Mouse (Mus musculus) heart, embryonic 14.5 days (tissue): ENCODE measurements around the gene Tac4. TPM values are rescaled to one million over a fixed set of nuclear protein-coding genes. Genes with fewer than 3 reads are reported as not detected.
A peak's percentile ranks its signal among the peaks of the same experiment; 100 is the strongest.

Experiments used
- ATAC-seq: fragments of 200-750 bp; cut with Nextera tagmentation; 2 replicates; pipeline ENCODE4 v1.8.0; 2017; ENCODE audit warnings: low read depth, moderate TSS enrichment; ENCODE audit not compliant: insufficient number of reproducible peaks, insufficient read depth, low FRiP score
- H3K27ac ChIP-seq, 2 experiments: fragments of 200-500 bp in 1 of 2; fragments of 300-500 bp in 1 of 2; sonication (generic) in 1 of 2; replicated peaks in 1 of 2; 2 replicates each; pipeline ENCODE4 v1.5.1; 2012 to 2014; ENCODE audit warnings: low read depth in 2 of 2, low read length in 2 of 2, control low read depth in 1 of 2, mild to moderate bottlenecking in 1 of 2, mixed read lengths in 1 of 2; ENCODE audit not compliant: control insufficient read depth in 1 of 2, insufficient read depth in 1 of 2
- H3K27me3 ChIP-seq: fragments of 300-500 bp; sonication (generic); 2 replicates; pipeline ENCODE4 v1.6.1; 2014; ENCODE audit warnings: mild to moderate bottlenecking, low read length, control low read depth; ENCODE audit not compliant: control insufficient read depth, insufficient read depth
- H3K36me3 ChIP-seq: fragments of 300-500 bp; sonication (generic); 2 replicates; pipeline ENCODE4 v1.6.1; 2014; ENCODE audit warnings: mild to moderate bottlenecking, control low read depth, low read length, mixed read lengths; ENCODE audit not compliant: control insufficient read depth, insufficient read depth
- H3K4me1 ChIP-seq, 2 experiments: fragments of 200-500 bp in 1 of 2; fragments of 300-500 bp in 1 of 2; sonication (generic) in 1 of 2; 2 replicates each; pipeline ENCODE4 v1.6.1; 2012 to 2014; ENCODE audit warnings: low read length in 2 of 2, control low read depth in 1 of 2, mixed read lengths in 1 of 2; ENCODE audit not compliant: control insufficient read depth in 2 of 2, insufficient read depth in 2 of 2
- H3K4me2 ChIP-seq: fragments of 300-500 bp; sonication (generic); 2 replicates; pipeline ENCODE4 v1.6.1; 2014; ENCODE audit warnings: mild to moderate bottlenecking, low read length
- H3K4me3 ChIP-seq, 2 experiments: fragments of 200-500 bp in 1 of 2; fragments of 300-500 bp in 1 of 2; sonication (generic) in 1 of 2; 2 replicates each; pipeline ENCODE4 v1.5.1; 2012 to 2014; ENCODE audit warnings: low read length in 2 of 2, mild to moderate bottlenecking in 2 of 2, control low read depth in 1 of 2, low read depth in 1 of 2, moderate library complexity in 1 of 2; ENCODE audit not compliant: control insufficient read depth in 1 of 2, insufficient read depth in 1 of 2
- H3K9ac ChIP-seq: fragments of 300-500 bp; sonication (generic); 2 replicates; pipeline ENCODE4 v1.6.1; 2014; ENCODE audit warnings: mild to moderate bottlenecking, low read length
- H3K9me3 ChIP-seq: fragments of 300-500 bp; sonication (generic); 2 replicates; pipeline ENCODE4 v1.6.1; 2016; ENCODE audit warnings: low read length, control low read depth; ENCODE audit not compliant: control insufficient read depth
- WGBS: fragments of 180-500 bp; shearing (Covaris S2); extraction: QIAGEN DNeasy Blood & Tissue Kit; methylation state at CpG from one replicate; pipeline ENCODE4 v1.1.7; 2014; 5-methylcytosine and 5-hydroxymethylcytosine counted together
- polyA plus RNA-seq: library from polyadenylated mRNA; unstranded; fragments of >200 nt; fragmentation: Nextera tagmentation; extraction: Ambion mirVana; gene quantifications from 2 replicates; pipeline ENCODE4 v1.2.1, GENCODE M21; 2014

The Tac4 gene
- polyA plus RNA-seq, 1 experiment from 2014 or later: not detected

DNA sequence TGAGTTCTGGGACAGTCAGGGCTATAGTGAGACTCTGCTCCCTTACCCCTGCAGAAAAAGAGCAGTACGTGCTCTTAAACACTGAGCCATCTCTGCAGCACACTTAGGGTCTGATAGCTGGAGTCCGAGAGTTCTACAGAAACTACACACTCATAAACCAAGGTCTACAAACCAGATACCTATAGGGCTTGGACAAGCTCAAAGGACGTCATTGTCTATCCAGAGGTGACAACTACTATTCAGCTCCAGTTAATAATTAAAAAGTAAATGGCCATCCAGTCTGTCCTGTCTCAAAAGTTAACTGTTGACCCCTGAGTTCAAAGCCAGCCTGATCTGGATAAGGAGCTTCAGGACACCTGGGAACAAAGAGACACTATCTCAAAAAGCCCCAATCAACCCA lies 40.4 kb downstream of the Tac4 start:
- no peak overlapping the region for H3K9ac ChIP-seq
- no peak overlapping the region for H3K27ac ChIP-seq
- peaks cover 90% of the 10 kb centered on the region for H3K36me3 ChIP-seq
- H3K9me3 ChIP-seq: no peaks in the 10 kb centered on the region
- no peaks in the 10 kb centered on the region for H3K27me3 ChIP-seq
- WGBS: 96% methylated on average over 3 of the region's 3 CpGs
- no peak overlapping the region for H3K4me3 ChIP-seq
- H3K4me2 ChIP-seq: no peak overlapping the region
- ATAC-seq: no peak
- H3K4me1 ChIP-seq: peaks cover 0 to 4% of the 10 kb centered on the region in 2 experiments; a peak in 1 of 4 replicates

DNA sequence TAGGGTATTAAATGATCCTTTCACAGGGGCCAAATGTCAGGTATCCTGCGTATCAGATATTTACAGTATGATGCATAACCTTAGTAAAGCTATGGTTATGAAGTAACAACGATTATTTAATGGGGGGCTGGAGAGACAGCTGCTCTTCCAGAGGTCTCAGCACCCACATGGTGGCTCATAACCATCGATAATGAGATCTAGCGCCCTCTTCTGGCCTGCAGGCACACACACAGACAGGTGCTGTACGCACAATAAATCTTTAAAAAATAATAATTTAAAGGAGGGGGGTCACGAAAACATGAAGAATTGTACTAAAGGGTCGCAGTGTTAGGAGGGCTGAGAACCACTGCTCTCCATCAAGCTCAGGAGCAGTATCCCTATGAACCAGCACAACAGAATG lies 44.3 kb downstream of the Tac4 start:
- peaks cover 53% of the 10 kb centered on the region for H3K36me3 ChIP-seq
- H3K9me3 ChIP-seq: no peaks in the 10 kb centered on the region
- H3K9ac ChIP-seq: no peak overlapping the region
- no peaks in the 10 kb centered on the region for H3K27me3 ChIP-seq
- H3K27ac ChIP-seq: no peak overlapping the region
- H3K4me1 ChIP-seq: peaks cover 0 to 15% of the 10 kb centered on the region in 2 experiments; a peak in 2 of 4 replicates
- 91% methylated on average over 7 of the region's 7 CpGs for WGBS
- H3K4me3 ChIP-seq: no peak overlapping the region
- ATAC-seq: no peak
- no peak overlapping the region for H3K4me2 ChIP-seq

DNA sequence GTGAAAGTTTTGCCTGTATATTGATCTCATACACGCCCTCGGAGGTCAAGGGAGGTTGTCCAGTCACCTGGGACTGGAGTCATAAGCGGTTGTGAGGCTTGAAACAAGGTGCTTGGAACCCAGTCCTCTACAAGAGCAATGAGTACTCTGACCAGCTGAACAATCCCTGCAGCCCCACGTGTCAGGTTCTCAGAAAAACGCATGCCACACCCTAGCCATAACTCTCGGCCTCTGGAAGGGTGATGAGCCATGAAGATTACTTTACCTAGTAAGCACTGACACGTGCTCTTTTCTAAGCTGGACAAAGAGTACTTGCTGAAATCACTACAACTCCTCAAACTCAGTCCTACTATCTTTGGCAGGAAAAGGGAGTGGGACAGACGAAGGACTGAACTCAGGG lies 46.2 kb downstream of the Tac4 start:
- H3K9ac ChIP-seq: no peak overlapping the region
- ATAC-seq: no peak
- 79% methylated on average over 8 of the region's 8 CpGs for WGBS

DNA sequence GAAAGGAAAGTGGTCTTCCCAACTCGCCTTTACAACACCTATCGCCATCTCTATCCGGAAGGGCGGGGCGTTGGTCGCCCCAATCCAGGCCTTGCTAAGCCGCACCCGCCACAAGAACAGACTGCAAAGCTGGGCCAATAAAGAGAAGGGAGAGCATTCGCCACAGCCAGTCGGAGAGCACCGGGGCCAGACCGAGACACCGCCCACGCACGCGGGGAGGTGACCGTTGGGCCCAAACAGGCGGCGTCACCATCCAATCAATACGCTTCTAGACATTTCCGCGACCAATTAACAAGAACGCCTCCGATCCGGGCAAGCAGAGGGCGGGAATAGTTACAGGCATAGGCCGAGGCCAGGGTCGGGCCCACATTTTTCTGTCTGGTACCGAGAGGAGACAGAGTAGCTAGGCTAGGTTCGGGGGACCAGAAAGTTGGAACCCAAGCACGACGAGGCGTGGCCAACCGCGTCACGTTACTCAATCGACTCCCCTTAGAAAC lies 48.2 kb downstream of the Tac4 start:
- H3K9ac ChIP-seq: peak overlapping the region; percentile 99
- WGBS: under 1% methylated on average over 37 of the region's 37 CpGs
- H3K4me2 ChIP-seq: peak overlapping the region; percentile 92
- peaks cover 17% of the 10 kb centered on the region for H3K36me3 ChIP-seq
- peaks cover 4 to 22% of the 10 kb centered on the region in 2 experiments for H3K4me1 ChIP-seq
- H3K27ac ChIP-seq: peak overlapping the region; percentile 96 to 98
- peak; percentile 94 for ATAC-seq
- no peaks in the 10 kb centered on the region for H3K9me3 ChIP-seq
- H3K4me3 ChIP-seq: peak overlapping the region; percentile 84 to 87
- H3K27me3 ChIP-seq: no peaks in the 10 kb centered on the region

More for the DNA sequence above, 46.2 kb downstream of the Tac4 start:
- H3K4me1 ChIP-seq: peaks cover 4 to 26% of the 10 kb centered on the region in 2 experiments
- H3K4me3 ChIP-seq: no peak overlapping the region
- H3K27me3 ChIP-seq: no peaks in the 10 kb centered on the region
- H3K36me3 ChIP-seq: peaks cover 33% of the 10 kb centered on the region
- H3K9me3 ChIP-seq: no peaks in the 10 kb centered on the region
- no peak overlapping the region for H3K4me2 ChIP-seq
- no peak overlapping the region for H3K27ac ChIP-seq

DNA sequence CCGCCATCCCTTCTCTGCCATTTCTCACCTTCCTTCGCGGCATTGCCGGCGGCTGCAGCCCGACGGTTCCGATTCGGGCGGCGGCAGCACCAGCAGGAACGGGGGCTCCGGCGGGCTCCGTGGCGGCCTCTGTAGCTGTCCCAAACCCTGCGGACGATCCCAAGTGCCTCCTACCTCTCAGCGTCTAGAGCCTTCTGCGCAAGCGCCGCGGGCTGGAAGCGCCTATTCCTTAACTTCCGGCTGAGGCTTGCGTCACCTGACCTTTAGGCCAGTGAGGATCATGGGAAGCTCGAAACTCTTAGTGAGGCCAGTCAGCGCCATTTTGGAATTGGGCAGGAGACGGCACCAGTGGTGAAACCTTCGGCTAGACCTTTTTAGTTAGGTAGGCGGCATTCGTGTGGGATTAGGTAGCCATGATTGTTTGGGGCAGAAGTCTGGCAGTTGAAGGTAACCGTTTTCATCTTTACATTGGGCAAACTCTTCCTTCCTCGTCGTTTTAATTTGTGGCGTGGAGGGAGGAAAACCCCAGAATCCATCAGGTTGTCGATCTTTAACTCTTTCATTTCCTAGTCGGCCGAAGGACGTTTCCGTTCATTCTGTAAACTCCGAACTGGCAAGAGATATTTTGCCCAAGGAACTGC lies 48.8 kb downstream of the Tac4 start, which contains the start of gene Kat7:
Kat7 (minus strand) TSS at position 240 of the 641 bp plus-strand sequence.
- ATAC-seq: peak; percentile 92
- H3K9ac ChIP-seq: peak within 1 kb of the TSS; percentile 99
- no peaks in the 10 kb centered on the region for H3K27me3 ChIP-seq
- H3K36me3 ChIP-seq: peaks cover 13% of the 10 kb centered on the region
- peak within 1 kb of the TSS; percentile 92 for H3K4me2 ChIP-seq
- H3K27ac ChIP-seq: peak within 1 kb of the TSS; percentile 96 to 98
- H3K9me3 ChIP-seq: no peaks in the 10 kb centered on the region
- H3K4me1 ChIP-seq: peaks cover 4 to 22% of the 10 kb centered on the region in 2 experiments
- 0% methylated on average over 42 of the region's 42 CpGs for WGBS
- peak within 1 kb of the TSS; percentile 84 to 87 for H3K4me3 ChIP-seq

DNA sequence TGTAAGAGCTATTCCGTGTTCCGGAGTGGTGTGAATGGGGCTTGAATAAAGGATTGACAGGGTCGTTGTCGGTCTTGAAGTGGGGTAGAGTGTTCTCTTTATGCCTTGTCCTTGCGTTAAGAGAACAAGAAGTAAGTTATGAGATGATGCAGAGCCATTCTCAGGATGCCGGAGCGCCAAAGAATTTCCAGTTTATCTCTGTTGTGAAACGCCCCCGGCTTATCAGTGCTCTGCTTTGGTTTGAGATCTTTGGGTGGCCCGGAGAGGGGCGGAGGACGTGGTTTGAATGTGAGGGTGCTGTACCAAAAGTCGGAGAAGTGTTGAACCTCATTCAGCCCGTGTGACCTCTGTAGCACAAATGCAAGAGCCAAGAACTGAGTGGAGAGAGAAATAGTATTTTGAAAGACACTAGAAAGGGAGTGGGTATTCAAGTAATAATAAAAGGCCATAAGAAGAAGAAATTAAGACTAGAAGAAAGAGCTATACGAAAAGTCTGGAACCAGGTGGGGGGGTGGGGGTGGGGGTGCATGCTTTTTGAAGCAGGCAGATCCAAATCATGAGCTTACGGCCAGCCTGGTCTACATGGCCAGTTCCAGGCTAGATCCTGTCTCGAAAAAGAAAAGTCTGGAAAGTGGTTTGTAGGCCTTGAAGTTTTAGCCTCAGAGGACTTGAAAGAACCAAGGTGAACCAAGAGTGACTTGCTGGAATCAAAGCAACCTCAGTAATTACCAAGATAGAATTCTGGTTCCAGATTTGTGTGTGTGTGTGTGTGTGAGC lies 49.5 kb downstream of the Tac4 start:
- Histone ChIP-seq H3K9me3 (no peaks in the 10 kb centered on the region), H3K4me2 (peak overlapping the region; percentile 79), H3K4me1 (peaks cover 4 to 27% of the 10 kb centered on the region in 2 experiments), H3K9ac (peak overlapping the region; percentile 88), H3K27ac (peak overlapping the region; percentile 94 to 98), H3K36me3 (peaks cover 6% of the 10 kb centered on the region), H3K27me3 (no peaks in the 10 kb centered on the region), H3K4me3 (peak overlapping the region; percentile 84)
- WGBS: 5% methylated on average over 17 of the region's 17 CpGs
- no peak for ATAC-seq

DNA sequence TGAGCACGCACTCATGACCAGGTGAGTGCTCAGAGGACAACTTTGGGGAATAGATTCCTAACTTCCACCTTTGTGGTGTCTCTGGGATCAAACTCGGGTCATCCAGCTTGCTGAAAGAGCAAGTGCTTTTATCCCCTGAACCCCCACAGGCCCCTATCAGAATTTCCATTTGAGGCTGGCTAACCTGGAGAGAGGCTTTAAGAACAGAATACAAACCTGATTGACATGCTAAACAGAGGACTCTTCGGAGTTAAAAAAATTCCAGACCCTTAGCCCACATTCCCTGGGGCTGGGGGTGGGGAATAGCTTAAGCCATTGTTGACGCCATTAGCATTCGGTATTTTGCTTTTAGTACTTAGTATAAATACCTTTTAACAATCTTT lies 50.1 kb downstream of the Tac4 start:
- Histone ChIP-seq H3K9ac (peak overlapping the region; percentile 88), H3K36me3 (peaks cover under 1% of the 10 kb centered on the region; the same call in 1 of the 2 replicates), H3K4me2 (peak overlapping the region; percentile 79), H3K4me1 (peaks cover 4 to 27% of the 10 kb centered on the region in 2 experiments), H3K4me3 (peak overlapping the region in 1 of 2 experiments; percentile 84; a peak in 2 of 4 replicates), H3K27me3 (no peaks in the 10 kb centered on the region), H3K9me3 (no peaks in the 10 kb centered on the region), H3K27ac (peak overlapping the region in 1 of 2 experiments; percentile 98; a peak in 2 of 4 replicates)
- 30% methylated on average over 5 of the region's 5 CpGs for WGBS
- no peak for ATAC-seq
